Mouse (Mus musculus) small intestine, adult 2 months (tissue): ENCODE data around the gene Gcm2. TPM values are rescaled to one million over a fixed set of nuclear protein-coding genes. Genes with fewer than 3 reads are reported as not detected.

Experiments
- H3K27ac ChIP-seq: fragments of 200-500 bp; 2 replicates; pipeline ENCODE4 v1.5.1; 2012; ENCODE audit warnings: low read depth, low read length, control low read depth, inconsistent platforms; ENCODE audit not compliant: insufficient read depth
- H3K27me3 ChIP-seq: fragments of 200-500 bp; 2 replicates; pipeline ENCODE4 v1.6.1; 2012; ENCODE audit warnings: mild to moderate bottlenecking, moderate library complexity, low read length, inconsistent platforms; ENCODE audit not compliant: control insufficient read depth, insufficient read depth
- H3K36me3 ChIP-seq: fragments of 200-500 bp; 2 replicates; pipeline ENCODE4 v1.6.1; 2012; ENCODE audit warnings: mild to moderate bottlenecking, low read length, control low read depth, inconsistent platforms; ENCODE audit not compliant: control insufficient read depth, insufficient read depth
- H3K4me1 ChIP-seq: fragments of 200-500 bp; 2 replicates; pipeline ENCODE4 v1.6.1; 2012; ENCODE audit warnings: low read length, inconsistent platforms, mixed read lengths; ENCODE audit not compliant: control insufficient read depth, insufficient read depth, insufficient read length
- H3K4me3 ChIP-seq: fragments of 200-500 bp; 2 replicates; pipeline ENCODE4 v1.5.1; 2012; ENCODE audit warnings: low read depth, mild to moderate bottlenecking, control low read depth, inconsistent platforms, low read length, moderate library complexity
- CTCF ChIP-seq: fragments of 200-500 bp; IDR thresholded peaks from 2 replicates; pipeline ENCODE4 v1.5.1; 2012; ENCODE audit warnings: low read depth, mild to moderate bottlenecking, control low read depth, inconsistent platforms, low read length, moderate library complexity, mixed read lengths; ENCODE audit not compliant: insufficient replicate concordance, insufficient read length; ENCODE audit errors: extremely low read depth
- POLR2A ChIP-seq: fragments of 200-500 bp; IDR thresholded peaks from 2 replicates; pipeline ENCODE4 v1.6.1; 2012; ENCODE audit warnings: low read depth, mild to moderate bottlenecking, control low read depth, inconsistent platforms, low read length, moderate library complexity
- WGBS: fragments of 180-500 bp; shearing (Covaris S2); methylation state at CpG from one replicate; pipeline ENCODE4 v1.1.7; 2018; 5-methylcytosine and 5-hydroxymethylcytosine counted together
- polyA plus RNA-seq: library from polyadenylated mRNA; depleted of rRNA; stranded (reverse); fragments of >200 nt; gene quantifications from 2 replicates; pipeline ENCODE4 v1.2.3, GENCODE M21; 2012

The Gcm2 gene
- polyA plus RNA-seq, 1 experiment: not detected

DNA sequence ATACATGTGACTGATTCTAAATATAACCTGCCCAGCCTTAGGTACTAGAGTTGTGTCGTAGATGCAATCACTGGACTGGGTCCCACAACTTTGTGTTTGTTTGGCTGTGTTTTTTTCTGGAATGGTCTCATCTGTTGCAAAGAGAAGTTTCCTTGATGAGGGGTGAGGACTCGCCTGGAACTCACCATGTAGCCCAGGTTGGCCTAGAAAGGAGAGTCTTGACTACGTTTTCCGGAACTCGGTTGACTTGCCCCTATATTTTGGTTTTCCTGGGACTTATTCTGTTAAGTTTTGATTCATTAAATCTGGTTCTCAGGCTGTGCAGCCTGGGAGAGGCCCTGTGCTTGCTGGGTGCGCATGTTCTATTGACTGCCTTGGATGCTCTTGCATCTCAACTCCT, 30.1 kb downstream of the Gcm2 start:
- H3K27me3 ChIP-seq: peaks cover 11% of the 10 kb centered on the region; the same call in 1 of the 2 replicates
- H3K27ac ChIP-seq: no peak overlapping the region
- TF ChIP-seq CTCF (no peak), POLR2A (no peak)
- H3K4me1 ChIP-seq: peaks cover 3% of the 10 kb centered on the region; the same call in 1 of the 2 replicates
- H3K36me3 ChIP-seq: no peaks in the 10 kb centered on the region
- 92% methylated on average over 6 of the region's 6 CpGs for WGBS
- no peak overlapping the region for H3K4me3 ChIP-seq

DNA sequence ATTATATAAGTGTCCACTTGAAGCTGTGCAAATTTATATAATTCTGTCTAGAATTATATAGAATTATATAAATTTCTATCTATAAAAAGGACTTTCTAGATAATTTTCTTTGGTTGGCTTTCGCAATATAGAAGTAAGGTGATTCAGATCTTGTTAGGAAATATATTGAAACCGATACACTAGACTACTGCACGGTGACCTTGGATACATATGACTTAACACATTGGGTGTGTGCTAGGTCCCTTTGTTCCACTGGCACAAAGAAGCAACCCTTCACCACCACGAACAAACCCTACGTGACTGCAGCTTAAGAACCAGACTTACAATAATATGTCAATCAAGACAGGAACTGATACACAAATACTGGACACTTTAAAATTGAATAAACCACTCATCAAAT, 31.0 kb downstream of the Gcm2 start:
- H3K27me3 ChIP-seq: peaks cover 11% of the 10 kb centered on the region; the same call in 1 of the 2 replicates
- H3K4me1 ChIP-seq: peaks cover 3% of the 10 kb centered on the region; the same call in 1 of the 2 replicates
- no peak overlapping the region for H3K4me3 ChIP-seq
- TF ChIP-seq CTCF (no peak), POLR2A (no peak)
- 43% methylated on average over 5 of the region's 5 CpGs for WGBS
- no peaks in the 10 kb centered on the region for H3K36me3 ChIP-seq
- no peak overlapping the region for H3K27ac ChIP-seq

DNA sequence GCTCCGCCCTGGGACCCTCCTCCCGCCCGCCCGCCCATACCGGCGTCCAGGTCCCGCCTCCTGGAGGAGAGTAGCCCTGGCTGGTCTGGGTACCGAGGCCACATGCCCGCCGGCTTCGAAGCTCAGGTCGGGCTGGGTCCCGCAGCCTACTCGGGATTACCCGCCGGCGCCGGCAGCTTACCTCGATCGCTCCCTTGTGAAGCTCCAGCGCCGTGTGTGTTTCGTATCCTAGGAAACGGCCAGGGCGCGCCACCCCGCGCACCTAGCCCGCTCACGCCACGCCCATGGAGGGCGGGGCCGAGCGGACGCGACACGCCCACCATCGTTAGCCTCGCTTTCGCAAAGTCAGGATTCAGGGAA, 31.4 kb downstream of the Gcm2 start, which contains the start of gene Mak:
Gene Mak (minus strand): TSS at position 286 of the 360 bp plus-strand sequence.
- peaks cover 11% of the 10 kb centered on the region; the same call in 1 of the 2 replicates for H3K27me3 ChIP-seq
- no peak within 1 kb of the TSS for H3K27ac ChIP-seq
- TF ChIP-seq CTCF: no peak
- no peak for TF ChIP-seq POLR2A
- peak within 1 kb of the TSS; percentile 41 for H3K4me3 ChIP-seq
- under 1% methylated on average over 40 of the region's 40 CpGs for WGBS
- H3K36me3 ChIP-seq: no peaks in the 10 kb centered on the region
- peaks cover 3% of the 10 kb centered on the region; the same call in 1 of the 2 replicates for H3K4me1 ChIP-seq

DNA sequence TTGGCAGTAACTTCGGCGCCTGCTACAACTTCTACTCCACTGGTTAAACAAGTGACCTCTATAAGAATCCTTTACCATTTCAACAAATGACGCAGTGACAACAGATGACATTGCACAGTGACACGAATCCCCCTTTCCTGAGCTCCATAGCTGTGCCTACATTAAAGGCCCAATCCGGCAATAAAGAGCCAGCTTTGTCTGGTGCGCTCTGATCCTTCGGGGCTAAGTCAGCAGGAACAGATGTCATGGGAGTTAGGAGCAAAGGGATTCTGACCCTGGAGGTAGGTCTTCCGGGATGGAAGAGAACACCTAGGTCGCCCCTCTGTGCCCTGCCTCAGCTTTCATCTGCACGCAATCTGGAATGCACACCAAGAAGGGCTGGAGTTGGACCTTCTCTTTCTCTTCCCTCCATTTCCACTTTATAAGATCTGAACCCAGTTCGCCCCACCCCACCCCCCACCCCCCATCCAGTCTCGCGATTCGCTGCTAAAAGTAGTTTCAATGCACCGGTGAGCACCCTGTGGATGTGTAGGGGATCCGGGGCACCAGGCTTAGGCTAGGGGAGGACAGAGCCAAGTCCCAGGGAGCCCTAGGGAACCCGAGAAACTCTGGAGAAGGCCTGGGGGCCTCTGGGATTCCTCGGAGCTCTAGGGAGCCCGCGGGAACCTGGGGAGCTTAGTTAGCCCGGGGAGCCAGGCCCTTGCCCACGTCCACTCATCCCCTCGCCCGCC, 32.0 kb downstream of the Gcm2 start:
- TF ChIP-seq POLR2A (no peak), CTCF (no peak)
- Histone ChIP-seq H3K36me3 (no peaks in the 10 kb centered on the region), H3K27me3 (peaks cover 11% of the 10 kb centered on the region; the same call in 1 of the 2 replicates), H3K4me3 (peak overlapping the region; percentile 41), H3K4me1 (peaks cover 3% of the 10 kb centered on the region; the same call in 1 of the 2 replicates), H3K27ac (no peak overlapping the region)
- WGBS: 19% methylated on average over 24 of the region's 24 CpGs

DNA sequence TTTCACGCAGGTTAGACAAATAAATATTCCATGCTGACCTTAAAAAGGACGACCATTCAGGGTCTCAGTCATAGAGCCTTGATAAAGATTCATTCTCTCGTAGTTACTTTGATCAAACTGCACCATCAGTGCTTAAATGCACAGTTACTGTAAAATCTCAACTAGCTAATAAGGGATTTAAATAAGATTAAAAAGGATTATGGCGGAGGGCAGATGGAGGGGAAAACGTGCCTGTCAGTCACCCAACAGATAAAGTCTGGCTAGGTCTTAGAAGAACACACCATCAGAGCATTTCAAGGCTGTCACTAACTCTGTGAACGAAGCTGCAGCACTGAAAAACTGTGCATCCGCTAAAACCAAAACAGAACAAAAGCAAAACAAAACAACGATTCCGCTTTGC, 32.9 kb downstream of the Gcm2 start:
- Histone ChIP-seq H3K27me3 (peaks cover 11% of the 10 kb centered on the region; the same call in 1 of the 2 replicates), H3K4me3 (no peak overlapping the region), H3K36me3 (no peaks in the 10 kb centered on the region), H3K4me1 (peaks cover 3% of the 10 kb centered on the region; the same call in 1 of the 2 replicates), H3K27ac (no peak overlapping the region)
- 56% methylated on average over 9 of the region's 9 CpGs for WGBS
- TF ChIP-seq CTCF (no peak), POLR2A (no peak)

DNA sequence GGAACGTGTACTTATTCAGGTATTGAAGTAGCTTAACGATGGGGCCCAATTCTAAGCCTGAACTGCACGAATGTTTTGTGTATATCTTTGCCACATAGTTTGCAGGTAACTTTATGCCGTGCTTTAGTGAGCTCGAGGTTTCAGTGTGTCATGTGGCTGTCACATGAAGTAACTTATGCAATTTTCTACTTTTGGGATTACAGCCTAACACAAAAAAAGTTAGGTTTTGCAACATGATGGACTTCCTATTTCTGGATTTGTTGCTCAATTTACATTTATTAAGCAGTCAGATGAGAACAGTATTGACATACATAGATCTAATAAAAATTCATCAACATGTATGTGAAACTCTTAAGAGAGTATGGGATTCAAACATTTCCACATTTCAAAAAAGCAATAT, 37.0 kb downstream of the Gcm2 start:
- TF ChIP-seq CTCF (no peak), POLR2A (no peak)
- H3K27ac ChIP-seq: no peak overlapping the region
- WGBS: 72% methylated on average over 5 of the region's 5 CpGs
- no peaks in the 10 kb centered on the region for H3K36me3 ChIP-seq
- H3K27me3 ChIP-seq: peaks cover 6% of the 10 kb centered on the region; the same call in 1 of the 2 replicates
- H3K4me3 ChIP-seq: no peak overlapping the region
- H3K4me1 ChIP-seq: no peaks in the 10 kb centered on the region

DNA sequence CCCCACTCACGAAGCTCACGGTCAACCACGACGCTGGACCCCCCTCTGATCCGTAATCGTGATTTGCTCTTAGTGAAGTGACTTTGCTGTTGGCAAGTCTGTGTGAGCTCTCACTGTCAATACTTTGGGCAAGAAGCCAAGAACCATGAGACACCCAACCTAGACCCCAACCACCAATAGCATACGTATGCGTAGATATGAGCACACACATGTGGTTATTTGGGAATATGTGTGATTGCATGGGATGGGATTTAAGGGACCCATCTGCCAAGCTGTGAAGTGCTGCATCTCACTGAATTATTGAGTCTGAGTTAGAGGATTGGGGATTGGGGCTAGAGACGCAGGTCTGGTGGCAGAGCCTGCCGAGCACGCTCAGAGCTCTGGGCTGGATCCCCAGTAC, 39.2 kb downstream of the Gcm2 start:
- no peak overlapping the region for H3K4me3 ChIP-seq
- WGBS: 90% methylated on average over 11 of the region's 11 CpGs
- TF ChIP-seq POLR2A (no peak), CTCF (no peak)
- H3K4me1 ChIP-seq: no peaks in the 10 kb centered on the region
- H3K36me3 ChIP-seq: no peaks in the 10 kb centered on the region
- H3K27ac ChIP-seq: no peak overlapping the region
- no peaks in the 10 kb centered on the region for H3K27me3 ChIP-seq

DNA sequence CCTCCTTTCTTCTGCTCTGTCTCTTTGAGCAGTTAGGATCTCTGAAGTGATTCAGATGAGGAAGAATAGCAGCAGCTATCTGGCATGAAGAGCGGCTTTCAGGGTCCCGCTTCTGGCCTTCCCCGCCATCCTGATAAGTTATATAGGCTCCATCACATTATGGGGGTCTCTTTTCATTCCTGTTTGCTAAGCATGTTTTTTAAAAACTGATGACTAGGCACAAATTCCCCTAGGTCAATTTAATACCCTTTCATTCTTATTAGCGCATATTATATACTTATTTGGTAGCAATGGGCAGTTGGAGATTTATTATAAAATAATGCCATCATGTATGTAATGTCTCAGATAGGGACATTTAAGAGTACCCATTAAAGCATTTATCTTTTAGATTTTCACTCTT, 43.2 kb downstream of the Gcm2 start:
- TF ChIP-seq POLR2A (no peak), CTCF (no peak)
- no peaks in the 10 kb centered on the region for H3K27me3 ChIP-seq
- no peaks in the 10 kb centered on the region for H3K4me1 ChIP-seq
- WGBS: 99% methylated on average over 4 of the region's 4 CpGs
- H3K4me3 ChIP-seq: no peak overlapping the region
- no peaks in the 10 kb centered on the region for H3K36me3 ChIP-seq
- no peak overlapping the region for H3K27ac ChIP-seq
